Mouse (Mus musculus) testis, adult 2 months (tissue): ENCODE results near the gene Cask.

Experiments
- CTCF ChIP-seq: fragments of 200-500 bp; IDR thresholded peaks from 2 replicates; pipeline ENCODE4 v1.5.1; 2012; ENCODE audit warnings: low read depth, mild to moderate bottlenecking, inconsistent platforms, low read length, moderate library complexity; ENCODE audit not compliant: control insufficient read depth, insufficient read depth, insufficient replicate concordance
- POLR2A ChIP-seq: fragments of 200-500 bp; IDR thresholded peaks from 2 replicates; pipeline ENCODE4 v1.6.1; 2012; ENCODE audit warnings: low read depth, mild to moderate bottlenecking, inconsistent platforms, low read length, moderate library complexity; ENCODE audit not compliant: control insufficient read depth

DNA sequence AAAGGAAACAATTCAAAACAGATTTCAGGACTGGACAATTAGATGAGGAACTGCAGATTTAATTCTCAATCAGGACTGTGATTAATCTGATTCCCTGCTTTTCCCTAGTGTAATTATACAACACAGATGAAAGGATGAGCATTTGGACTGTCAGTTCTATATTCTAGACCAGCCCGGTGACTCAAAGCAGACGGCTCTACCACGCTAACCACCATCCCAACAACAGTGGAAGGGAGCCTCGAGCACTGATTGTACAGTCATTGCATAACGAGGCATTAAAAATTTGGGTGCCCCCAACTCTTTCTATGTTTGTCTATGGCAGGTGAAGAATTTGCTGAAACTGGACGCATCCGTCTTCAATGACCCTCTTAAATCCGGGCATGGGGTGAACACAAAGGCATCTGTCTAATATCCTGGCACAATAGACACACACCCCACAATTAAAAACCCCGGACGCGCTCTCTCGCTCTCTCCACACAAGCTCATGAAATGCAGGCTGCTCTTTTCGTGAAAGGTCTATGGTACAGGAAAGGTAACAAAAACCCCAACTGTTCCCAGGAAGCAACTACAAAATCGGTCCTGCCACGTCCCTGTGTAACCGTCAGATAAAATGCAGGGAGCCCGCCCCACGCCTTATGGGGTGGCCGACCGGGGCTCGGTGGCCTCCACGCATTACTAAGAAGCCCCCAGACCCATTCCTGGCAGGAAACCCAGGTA, 5.9 kb downstream of the Cask start:
- TF ChIP-seq POLR2A, result no peak
- no peak for TF ChIP-seq CTCF
